Mouse (Mus musculus) thymus, adult 2 months (tissue): Measurements from ENCODE around the gene Stim1.

Source experiments
- CTCF ChIP-seq: fragments of 200-500 bp; IDR thresholded peaks from 2 replicates; pipeline ENCODE4 v1.5.1; 2012; ENCODE audit warnings: mild to moderate bottlenecking, control low read depth, low read length, moderate library complexity, borderline replicate concordance; ENCODE audit not compliant: control insufficient read depth, poor library complexity, insufficient read depth; ENCODE audit errors: extremely low read depth
- POLR2A ChIP-seq: fragments of 200-500 bp; IDR thresholded peaks from 2 replicates; pipeline ENCODE4 v1.6.1; 2012; ENCODE audit warnings: mild to moderate bottlenecking, low read length, control low read depth, moderate library complexity; ENCODE audit not compliant: control insufficient read depth, poor library complexity, insufficient read depth; ENCODE audit errors: extremely low read depth

DNA sequence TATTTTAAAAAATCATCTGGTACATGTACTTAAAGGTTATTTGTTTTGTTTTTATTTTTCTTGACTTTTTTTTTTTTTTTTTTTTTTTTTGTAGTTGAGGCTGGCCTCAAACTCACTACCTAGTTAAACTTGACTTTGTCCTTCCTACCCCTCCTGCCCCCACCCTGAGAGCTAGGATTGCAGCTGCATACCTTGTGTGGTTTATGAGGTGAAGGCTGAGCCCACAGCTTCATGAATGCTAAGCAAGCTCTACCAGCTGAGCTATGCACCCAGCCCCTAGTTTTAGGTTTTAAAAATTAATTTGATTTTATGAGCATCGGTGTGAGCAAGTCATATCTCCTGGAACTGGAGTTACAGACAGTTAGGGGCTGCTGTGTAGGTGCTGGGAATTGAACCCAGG is 7.1 kb upstream of the Stim1 start:
- no peak for TF ChIP-seq POLR2A
- no peak for TF ChIP-seq CTCF
